Mouse (Mus musculus): ENCODE results near the gene Arap2. TPM values are rescaled to one million over a fixed set of nuclear protein-coding genes. Genes with fewer than 3 reads are reported as not detected.

Arap2 gene
- polyA plus RNA-seq, 1 experiment from 2014 or later, result 1.8 TPM

GRCm38 (mm10) chr5:62764161-62764560 is 1.8 kb downstream of the Arap2 start:
- no peaks in the 10 kb centered on the region for H3K9me3 ChIP-seq
- WGBS, result 69% methylated on average over 5 of the region's 5 CpGs
- no peak for ATAC-seq (ENCODE audit: extremely low read depth, insufficient number of reproducible peaks, low FRiP score, low TSS enrichment)
- H3K9ac ChIP-seq, result no peak overlapping the region
- H3K27me3 ChIP-seq (replicated peaks), result peaks cover 3% of the 10 kb centered on the region
- H3K4me3 ChIP-seq, result no peak overlapping the region
- peaks cover 36% of the 10 kb centered on the region for H3K4me1 ChIP-seq
- no peaks in the 10 kb centered on the region for H3K36me3 ChIP-seq
- H3K27ac ChIP-seq (replicated peaks), result no peak overlapping the region
- 0 out of 2 replicates have a peak overlapping the region, but pooled peaks have one; percentile 84 for H3K4me2 ChIP-seq

GRCm38 (mm10) chr5:62763046-62763445 is 2.9 kb downstream of the Arap2 start:
- H3K4me2 ChIP-seq, result no peak overlapping the region
- ATAC-seq (ENCODE audit: extremely low read depth, insufficient number of reproducible peaks, low FRiP score, low TSS enrichment), result no peak
- WGBS, result 75% methylated on average over 1 of the region's 1 CpGs

GRCm38 (mm10) chr5:62762298-62762960 is 3.5 kb downstream of the Arap2 start:
- peaks cover 36% of the 10 kb centered on the region for H3K4me1 ChIP-seq
- H3K9ac ChIP-seq, result no peak overlapping the region
- 9% methylated on average over 4 of the region's 4 CpGs for WGBS
- no peak overlapping the region for H3K4me3 ChIP-seq
- H3K4me2 ChIP-seq, result peak overlapping the region; percentile 47
- peak overlapping the region; percentile 63 for H3K27ac ChIP-seq (replicated peaks)
- H3K27me3 ChIP-seq (replicated peaks), result peaks cover 3% of the 10 kb centered on the region; the same call in 1 of the 2 replicates
- H3K9me3 ChIP-seq, result no peaks in the 10 kb centered on the region
- H3K36me3 ChIP-seq, result no peaks in the 10 kb centered on the region
- no peak for ATAC-seq (ENCODE audit: extremely low read depth, insufficient number of reproducible peaks, low FRiP score, low TSS enrichment)

More at GRCm38 (mm10) chr5:62763046-62763445, 2.9 kb downstream of the Arap2 start:
- Histone ChIP-seq H3K27ac (replicated peaks) (peak overlapping the region; percentile 63), H3K4me1 (peaks cover 36% of the 10 kb centered on the region), H3K27me3 (replicated peaks) (peaks cover 3% of the 10 kb centered on the region; the same call in 1 of the 2 replicates), H3K9ac (no peak overlapping the region), H3K36me3 (no peaks in the 10 kb centered on the region), H3K9me3 (no peaks in the 10 kb centered on the region), H3K4me3 (no peak overlapping the region)

GRCm38 (mm10) chr5:62760791-62761504 is 5.0 kb downstream of the Arap2 start:
- no peak for ATAC-seq (ENCODE audit: extremely low read depth, insufficient number of reproducible peaks, low FRiP score, low TSS enrichment)
- Histone ChIP-seq H3K9me3 (no peaks in the 10 kb centered on the region), H3K27me3 (replicated peaks) (no peaks in the 10 kb centered on the region), H3K36me3 (no peaks in the 10 kb centered on the region), H3K4me2 (no peak overlapping the region), H3K4me1 (peaks cover 34% of the 10 kb centered on the region), H3K27ac (replicated peaks) (peak overlapping the region; percentile 29), H3K4me3 (no peak overlapping the region), H3K9ac (no peak overlapping the region)
- 32% methylated on average over 5 of the region's 5 CpGs for WGBS

GRCm38 (mm10) chr5:62755808-62756527 is 10.0 kb downstream of the Arap2 start:
- H3K27ac ChIP-seq (replicated peaks), result no peak overlapping the region
- H3K4me2 ChIP-seq, result no peak overlapping the region
- H3K4me3 ChIP-seq, result no peak overlapping the region
- H3K9me3 ChIP-seq, result no peaks in the 10 kb centered on the region
- ATAC-seq (ENCODE audit: extremely low read depth, insufficient number of reproducible peaks, low FRiP score, low TSS enrichment), result no peak
- no peak overlapping the region for H3K9ac ChIP-seq
- H3K27me3 ChIP-seq (replicated peaks), result no peaks in the 10 kb centered on the region
- H3K36me3 ChIP-seq, result no peaks in the 10 kb centered on the region
- peaks cover 4% of the 10 kb centered on the region for H3K4me1 ChIP-seq
- 66% methylated on average over 3 of the region's 3 CpGs for WGBS

- WGBS, result 40% methylated on average over 3 of the region's 3 CpGs
- H3K36me3 ChIP-seq, result no peaks in the 10 kb centered on the region
- H3K9ac ChIP-seq, result no peak overlapping the region
- no peaks in the 10 kb centered on the region for H3K4me1 ChIP-seq
- ATAC-seq (ENCODE audit: extremely low read depth, insufficient number of reproducible peaks, low FRiP score, low TSS enrichment), result no peak
- no peak overlapping the region for H3K27ac ChIP-seq (replicated peaks)
- H3K27me3 ChIP-seq (replicated peaks), result no peaks in the 10 kb centered on the region
- H3K4me2 ChIP-seq, result no peak overlapping the region
- H3K4me3 ChIP-seq, result no peak overlapping the region
- no peaks in the 10 kb centered on the region for H3K9me3 ChIP-seq
Observed at GRCm38 (mm10) chr5:62752934-62753333, 13.0 kb downstream of the Arap2 start.

- no peak for ATAC-seq (ENCODE audit: extremely low read depth, insufficient number of reproducible peaks, low FRiP score, low TSS enrichment)
Observed at GRCm38 (mm10) chr5:62751692-62752091, 14.3 kb downstream of the Arap2 start.

GRCm38 (mm10) chr5:62748168-62748567 is 17.8 kb downstream of the Arap2 start:
- WGBS, result 83% methylated on average over 2 of the region's 2 CpGs
- H3K4me1 ChIP-seq, result no peaks in the 10 kb centered on the region
- no peak for ATAC-seq (ENCODE audit: extremely low read depth, insufficient number of reproducible peaks, low FRiP score, low TSS enrichment)

More at GRCm38 (mm10) chr5:62751692-62752091, 14.3 kb downstream of the Arap2 start:
- WGBS, result 39% methylated on average over 2 of the region's 2 CpGs
- Histone ChIP-seq H3K9me3 (no peaks in the 10 kb centered on the region), H3K36me3 (no peaks in the 10 kb centered on the region), H3K27me3 (replicated peaks) (no peaks in the 10 kb centered on the region), H3K4me3 (no peak overlapping the region), H3K4me2 (no peak overlapping the region), H3K27ac (replicated peaks) (no peak overlapping the region), H3K9ac (no peak overlapping the region), H3K4me1 (no peaks in the 10 kb centered on the region)

GRCm38 (mm10) chr5:62743220-62743922 is 22.6 kb downstream of the Arap2 start:
- no peaks in the 10 kb centered on the region for H3K36me3 ChIP-seq
- H3K27ac ChIP-seq (replicated peaks), result no peak overlapping the region
- no peak overlapping the region for H3K4me2 ChIP-seq
- 54% methylated on average over 9 of the region's 9 CpGs for WGBS
- no peaks in the 10 kb centered on the region for H3K27me3 ChIP-seq (replicated peaks)
- H3K9ac ChIP-seq, result no peak overlapping the region
- H3K4me3 ChIP-seq, result no peak overlapping the region
- no peak for ATAC-seq (ENCODE audit: extremely low read depth, insufficient number of reproducible peaks, low FRiP score, low TSS enrichment)
- no peaks in the 10 kb centered on the region for H3K9me3 ChIP-seq
- no peaks in the 10 kb centered on the region for H3K4me1 ChIP-seq

More at GRCm38 (mm10) chr5:62748168-62748567, 17.8 kb downstream of the Arap2 start:
- H3K27me3 ChIP-seq (replicated peaks), result no peaks in the 10 kb centered on the region
- H3K9ac ChIP-seq, result no peak overlapping the region
- no peak overlapping the region for H3K27ac ChIP-seq (replicated peaks)
- no peak overlapping the region for H3K4me3 ChIP-seq
- H3K9me3 ChIP-seq, result no peaks in the 10 kb centered on the region
- H3K4me2 ChIP-seq, result no peak overlapping the region
- no peaks in the 10 kb centered on the region for H3K36me3 ChIP-seq

GRCm38 (mm10) chr5:62739451-62740415 is 26.2 kb downstream of the Arap2 start:
- Histone ChIP-seq H3K9me3 (no peaks in the 10 kb centered on the region), H3K9ac (no peak overlapping the region), H3K4me1 (no peaks in the 10 kb centered on the region), H3K4me2 (no peak overlapping the region), H3K4me3 (no peak overlapping the region), H3K36me3 (no peaks in the 10 kb centered on the region), H3K27ac (replicated peaks) (no peak overlapping the region), H3K27me3 (replicated peaks) (no peaks in the 10 kb centered on the region)
- no peak for ATAC-seq (ENCODE audit: extremely low read depth, insufficient number of reproducible peaks, low FRiP score, low TSS enrichment)
- 76% methylated on average over 9 of the region's 9 CpGs for WGBS
